Comparison of ENCODE assay signal across 9 mouse cellular contexts in genomic region chr17:12782861-12783847, GRCm38 (mm10). TPM values are rescaled to one million over a fixed set of nuclear protein-coding genes. Genes with fewer than 3 reads are reported as not detected.
A peak's percentile ranks its signal among the peaks of the same experiment; 100 is the strongest.
DNase-seq lines count a peak whose midpoint lies in the region; ATAC-seq and TF ChIP-seq lines count a peak whose summit lies in the region.
"Had no signal": no experiment of that assay in that cellular context is flagged by ENCODE, and none has a peak within 500 bp of the region (broad histone marks: within the 10 kb centered on the region; RNA-seq: fewer than 3 reads in every experiment).

No protein-coding gene starts in this region.

- H3K9ac ChIP-seq in liver, embryonic 11.5 days (ENCODE audit: low read depth, low read length): no peak overlapping the region
- no peak overlapping the region for H3K9ac ChIP-seq in intestine, postnatal 0 days (ENCODE audit: low read depth, low read length)
- no peak overlapping the region for H3K9ac ChIP-seq in stomach, embryonic 15.5 days

- H3K4me3 ChIP-seq in liver, embryonic 11.5 days (ENCODE audit: low read depth, low read length): no peak overlapping the region
- H3K4me3 ChIP-seq in intestine, postnatal 0 days (ENCODE audit: low read depth, low read length): no peak overlapping the region
- H3K4me3 ChIP-seq in stomach, embryonic 15.5 days (replicated peaks): no peak overlapping the region

- intact Hi-C loops in left cerebral cortex, postnatal 10 days (cut with DNase I): no loop called here

- H3K36me3 ChIP-seq in liver, embryonic 11.5 days (ENCODE audit: control insufficient read depth, insufficient read depth, low read length): peaks cover 4% of the 10 kb centered on the region
- peaks cover 4% of the 10 kb centered on the region; the same call in 1 of the 2 replicates for H3K36me3 ChIP-seq in intestine, postnatal 0 days (ENCODE audit: control insufficient read depth, insufficient read depth)
- H3K36me3 ChIP-seq in stomach, embryonic 15.5 days: peaks cover 5% of the 10 kb centered on the region

- no peaks in the 10 kb centered on the region for H3K27me3 ChIP-seq in liver, embryonic 11.5 days (replicated peaks; ENCODE audit: control insufficient read depth, insufficient read depth, low read length)
- no peaks in the 10 kb centered on the region for H3K27me3 ChIP-seq in intestine, postnatal 0 days (replicated peaks; ENCODE audit: control insufficient read depth, insufficient read depth, low read length)
- H3K27me3 ChIP-seq in stomach, embryonic 15.5 days (replicated peaks): no peaks in the 10 kb centered on the region

- no peak overlapping the region for H3K27ac ChIP-seq in liver, embryonic 11.5 days (ENCODE audit: low read depth, low read length)
- H3K27ac ChIP-seq in intestine, postnatal 0 days (ENCODE audit: low read depth, low read length): peak overlapping the region; percentile 24
- H3K27ac ChIP-seq in stomach, embryonic 15.5 days: peak overlapping the region; percentile 80
- H3K27ac ChIP-seq: hindbrain, postnatal 0 days had no signal

- peaks cover 30% of the 10 kb centered on the region for H3K4me1 ChIP-seq in liver, embryonic 11.5 days (replicated peaks; ENCODE audit: control insufficient read depth, insufficient read depth, low read length)
- H3K4me1 ChIP-seq in intestine, postnatal 0 days (replicated peaks; ENCODE audit: control insufficient read depth, insufficient read depth, low read length): peaks cover 15% of the 10 kb centered on the region
- peaks cover 46% of the 10 kb centered on the region for H3K4me1 ChIP-seq in stomach, embryonic 15.5 days

- peaks cover 3% of the 10 kb centered on the region for H3K9me3 ChIP-seq in liver, embryonic 11.5 days (ENCODE audit: control insufficient read depth, low read length)
- H3K9me3 ChIP-seq in intestine, postnatal 0 days (ENCODE audit: control insufficient read depth): no peaks in the 10 kb centered on the region
- H3K9me3 ChIP-seq in stomach, embryonic 15.5 days: no peaks in the 10 kb centered on the region

- H3K4me2 ChIP-seq in liver, embryonic 11.5 days: 0 out of 2 replicates have a peak overlapping the region, but pooled peaks have one; percentile 0
- no peak overlapping the region for H3K4me2 ChIP-seq in intestine, postnatal 0 days (replicated peaks; ENCODE audit: low read depth)
- H3K4me2 ChIP-seq in stomach, embryonic 15.5 days: no peak overlapping the region

- ATAC-seq in liver, embryonic 11.5 days (replicated peaks; ENCODE audit: low FRiP score): no peak
- ATAC-seq in activated CD4-positive, CD25-positive, alpha-beta regulatory T cell, adult 4 months: peak; percentile 80
- ATAC-seq in intestine, postnatal 0 days: no peak
- ATAC-seq in stomach, embryonic 15.5 days (ENCODE audit: insufficient read depth, low FRiP score, low read depth): no peak; the same call in 1 of the 2 replicates
- ATAC-seq: hindbrain, postnatal 0 days had no signal

- 49% methylated on average over 11 of the region's 11 CpGs for WGBS in liver, embryonic 11.5 days
- 32% methylated on average over 11 of the region's 11 CpGs for WGBS in intestine, postnatal 0 days
- WGBS in stomach, embryonic 15.5 days: 38% methylated on average over 11 of the region's 11 CpGs

- DNase-seq in liver, embryonic 11.5 days (ENCODE audit: low spot score): no peak
- no peak for DNase-seq in liver
- no peak for DNase-seq in yolk sac, embryonic 10.5 days (ENCODE audit: low spot score)
- DNase-seq in cerebellum, adult 9-10 months: no peak
- no peak for DNase-seq in left cerebral cortex, postnatal 10 days (ENCODE audit: extremely low spot score in 1 of 2, low spot score in 2 of 2)

- TF ChIP-seq CTCF in intestine, postnatal 0 days (IDR thresholded peaks at IDR 0.05; ENCODE audit: low read depth): no peak

RNA-seq across cellular contexts. Expression of gene Igf2r, which starts 13.7 kb away (rescaled TPM):
- 41.8 and 43.7 TPM in 2 replicates for polyA plus RNA-seq in liver, embryonic 11.5 days (2014; fragmentation: Nextera tagmentation; extraction: Ambion mirVana)
- 10 to 100 TPM; 23.9 to 33.2 TPM for polyA plus RNA-seq in activated CD4-positive, CD25-positive, alpha-beta regulatory T cell, adult 4 months (2017; shearing (Covaris generic))
- 25.1 and 28.7 TPM in 2 replicates for polyA plus RNA-seq in intestine, postnatal 0 days (2015; fragmentation: Nextera tagmentation; extraction: Ambion mirVana)
- polyA plus RNA-seq in stomach, embryonic 15.5 days (2015; fragmentation: Nextera tagmentation; extraction: Ambion mirVana): 35.1 and 36.1 TPM in 2 replicates
- total RNA-seq in left cerebral cortex, postnatal 10 days (2021): 10 to 100 TPM; 24.9 to 25.6 TPM
